Mouse (Mus musculus): ENCODE measurements around the gene Dph2. TPM values are rescaled to one million over a fixed set of nuclear protein-coding genes. Genes with fewer than 3 reads are reported as not detected.

Dph2 gene
- polyA plus RNA-seq, 1 experiment from 2014 or later, result 21.8 TPM

Other genes starting within 250 kb of the Dph2 start
- gene Dmap1, start 209.8 kb downstream of the Dph2 start, polyA plus RNA-seq (2015; fragmentation: Nextera tagmentation; extraction: Ambion mirVana), result 70.7 and 73.1 TPM in 2 replicates
- gene Gm12845, start 167.6 kb downstream of the Dph2 start, polyA plus RNA-seq (2015; fragmentation: Nextera tagmentation; extraction: Ambion mirVana), result not detected in 2 replicates
- not detected in 2 replicates for gene Klf17, start 126.4 kb downstream of the Dph2 start, polyA plus RNA-seq (2015; fragmentation: Nextera tagmentation; extraction: Ambion mirVana)
- gene Slc6a9, start 57.5 kb downstream of the Dph2 start, polyA plus RNA-seq (2015; fragmentation: Nextera tagmentation; extraction: Ambion mirVana), result 51.5 and 52.5 TPM in 2 replicates
- gene Ccdc24, start 19.5 kb downstream of the Dph2 start, polyA plus RNA-seq (2015; fragmentation: Nextera tagmentation; extraction: Ambion mirVana), result 1.4 and 1.6 TPM in 2 replicates
- gene B4galt2, start 8.5 kb downstream of the Dph2 start, polyA plus RNA-seq (2015; fragmentation: Nextera tagmentation; extraction: Ambion mirVana), result 49.6 and 58.6 TPM in 2 replicates
- gene Atp6v0b, start 4.7 kb downstream of the Dph2 start, polyA plus RNA-seq (2015; fragmentation: Nextera tagmentation; extraction: Ambion mirVana), result 544 and 626 TPM in 2 replicates
- 56.9 and 59.3 TPM in 2 replicates for gene Ipo13, start 23.0 kb upstream of the Dph2 start, polyA plus RNA-seq (2015; fragmentation: Nextera tagmentation; extraction: Ambion mirVana)
- 1.1 and 2.3 TPM in 2 replicates for gene Artn, start 37.7 kb upstream of the Dph2 start, polyA plus RNA-seq (2015; fragmentation: Nextera tagmentation; extraction: Ambion mirVana)
- 13.8 and 18.3 TPM in 2 replicates for gene St3gal3, start 242.9 kb upstream of the Dph2 start, polyA plus RNA-seq (2015; fragmentation: Nextera tagmentation; extraction: Ambion mirVana)